Mouse (Mus musculus) stomach, postnatal 0 days (tissue): Measurements from ENCODE around the gene Bcor.

ENCODE experiments used
- CTCF ChIP-seq: IDR thresholded peaks from 2 replicates; pipeline ENCODE4 v1.5.1; 2016; ENCODE audit warnings: antibody characterized with exemption, low read depth, mild to moderate bottlenecking, moderate library complexity
- EP300 ChIP-seq: optimal IDR thresholded peaks from 2 replicates; pipeline ENCODE3; 2016; ENCODE audit warnings: antibody characterized with exemption

- TF ChIP-seq CTCF = no peak
- TF ChIP-seq EP300 = no peak
Observed at GRCm38 (mm10) chrX:12158821-12159533, 1.2 kb downstream of the Bcor start.
